Mouse (Mus musculus): ENCODE results near the gene Katna1.

The Katna1 gene

DNA sequence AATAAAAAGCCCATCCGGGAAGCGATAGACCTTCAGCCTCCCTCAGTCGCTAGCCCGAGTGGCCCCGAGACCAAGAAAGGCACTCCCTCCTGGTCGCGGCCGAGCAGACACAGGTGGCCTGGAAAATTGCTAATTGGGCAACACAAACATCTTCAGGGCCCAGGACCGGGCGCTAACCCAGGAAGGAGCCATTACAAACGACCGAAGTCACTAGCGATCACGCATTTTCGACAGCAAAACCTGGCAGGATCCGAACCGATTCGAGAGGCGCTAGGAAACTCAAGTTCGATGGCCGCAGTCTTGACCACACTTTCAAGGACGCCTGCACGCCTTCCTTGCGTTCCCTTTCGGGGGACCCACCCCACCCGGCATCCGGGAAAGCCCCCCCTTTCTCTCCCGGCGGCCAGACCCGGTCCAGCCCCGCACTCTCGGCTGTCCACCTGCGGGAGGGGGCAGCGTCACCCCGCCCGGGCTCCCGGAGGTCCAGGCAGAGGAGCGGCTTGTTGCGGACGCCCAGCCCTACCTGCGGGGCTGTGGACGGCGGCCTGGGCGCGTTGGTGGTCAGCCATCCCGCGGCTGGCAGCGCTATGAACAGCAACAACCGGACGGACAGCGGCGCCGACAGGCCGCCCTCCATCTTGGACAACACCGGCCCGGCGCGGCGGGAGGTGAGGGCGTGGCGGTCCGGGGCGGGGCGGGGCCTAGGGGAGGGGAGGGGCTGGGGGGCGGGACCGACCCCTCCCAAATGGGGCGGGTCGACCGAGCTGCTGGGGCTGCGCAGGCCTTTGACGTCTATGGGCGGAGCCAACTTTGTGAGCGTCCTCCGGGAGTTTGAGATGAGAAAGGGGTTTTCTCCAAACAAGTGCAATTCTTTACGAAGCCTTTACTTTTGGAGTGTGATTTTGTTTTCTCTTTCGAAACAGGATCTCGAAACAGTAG is 54.7 kb downstream of the Katna1 start:
- peak; percentile 94 for DNase-seq

GRCm38 (mm10) chr10:7781214-7781613 is 55.4 kb downstream of the Katna1 start:
- DNase-seq, result no peak

GRCm38 (mm10) chr10:7787319-7787718 is 61.5 kb downstream of the Katna1 start:
- no peak for DNase-seq

GRCm38 (mm10) chr10:7792254-7792750 is 66.5 kb downstream of the Katna1 start:
- DNase-seq, result no peak

- peak; percentile 94 for DNase-seq
Observed at GRCm38 (mm10) chr10:7792751-7793385, 67.1 kb downstream of the Katna1 start, which contains the start of the genes Ginm1 and Ppil4. Ginm1 (minus strand) TSS chr10:7792824. Ppil4 (plus strand) TSS chr10:7792891.

GRCm38 (mm10) chr10:7801258-7801657 is 75.5 kb downstream of the Katna1 start:
- no peak for DNase-seq

- DNase-seq, result no peak
Observed at GRCm38 (mm10) chr10:7802519-7803140, 76.8 kb downstream of the Katna1 start.

- DNase-seq, result peak; percentile 47
Observed at GRCm38 (mm10) chr10:7809937-7810336, 84.1 kb downstream of the Katna1 start.
